Mouse (Mus musculus) adrenal gland, adult 18-20 months (tissue): ENCODE measurements at regions not wholly inside any gene's neighbourhood (a gene's known extent, or its start where the extent isn't known, plus 50 kb on each side); places are given as distances from the start of the nearest gene placed in this dataset.

Source experiments
- DNase-seq, 2 experiments: peaks; one replicate each; pipeline ENCODE4 v3.0.0; 2021 to 2022; ENCODE audit warnings: low spot score in 2 of 2
- microRNA-seq, 2 experiments: library from miRNA; unstranded; fragments of <30 nt; microRNA quantifications; one replicate each; pipeline ENCODE4 v1.2.0; 2021; ENCODE audit warnings: borderline number of aligned reads in 2 of 2

GRCm38 (mm10) chr1:195312426-195312825 lies 135.9 kb upstream of the Cr2 start:
- DNase-seq: no peak

GRCm38 (mm10) chr1:195285076-195285475 lies 108.6 kb upstream of the Cr2 start:
- no peak for DNase-seq

GRCm38 (mm10) chr1:195241496-195241895 lies 65.0 kb upstream of the Cr2 start:
- peak; percentile 100 for DNase-seq

GRCm38 (mm10) chr1:195232658-195233057 lies 56.1 kb upstream of the Cr2 start:
- peak in 1 of 2 experiments; percentile 11 for DNase-seq

GRCm38 (mm10) chr1:195227007-195227406 lies 50.5 kb upstream of the Cr2 start:
- DNase-seq: no peak

Small RNA genes in the stretch of these regions (microRNA-seq; reads per million reads assigned to microRNA genes)
- gene Gm24802: 0 reads per million in 2 experiments
